10 mouse cellular contexts compared by ENCODE assay signal in the genomic region with DNA sequence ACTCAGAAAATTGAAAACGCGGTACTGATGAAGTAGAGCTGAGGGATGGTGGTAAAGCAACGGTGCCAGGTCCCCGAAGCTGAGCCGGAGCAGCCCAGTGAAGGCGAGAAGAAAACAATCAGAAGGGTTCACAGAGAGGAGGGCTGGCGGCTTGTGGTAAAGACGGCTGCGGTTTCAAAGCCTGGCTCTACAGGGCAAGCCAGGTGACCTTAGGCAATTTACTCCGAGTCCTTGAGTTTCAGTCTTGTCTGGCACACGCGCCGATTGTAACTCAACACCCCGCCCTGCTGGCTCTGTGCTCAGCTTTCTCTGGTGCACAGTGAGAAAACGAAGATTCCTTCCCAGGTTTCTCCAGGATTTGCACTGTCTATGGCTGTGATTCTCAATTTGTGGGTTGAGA. TPM values are rescaled to one million over a fixed set of nuclear protein-coding genes. Genes with fewer than 3 reads are reported as not detected.
DNase-seq lines count a peak whose midpoint lies in the region; ATAC-seq and TF ChIP-seq lines count a peak whose summit lies in the region.
"Had no signal": no experiment of that assay in that cellular context is flagged by ENCODE, and none has a peak within 500 bp of the region (broad histone marks: within the 10 kb centered on the region; RNA-seq: fewer than 3 reads in every experiment).

No protein-coding gene starts in this region.

- DNase-seq in ovary, postnatal 36 days (ENCODE audit: low spot score), result peak; percentile 55
- no peak for DNase-seq in ovary, postnatal 10 days (ENCODE audit: low spot score)
- DNase-seq in embryonic facial prominence, embryonic 11.5 days (ENCODE audit: low spot score), result peak; percentile 82
- DNase-seq in stomach, postnatal 0 days (ENCODE audit: low spot score), result peak; percentile 29
- no peak for DNase-seq in right cerebral cortex, postnatal 4 days
- DNase-seq in left cerebral cortex, adult 18-20 months (ENCODE audit: low spot score in 2 of 2), result no peak
- DNase-seq in cerebellum, postnatal 14 days, result no peak

- no peaks in the 10 kb centered on the region for H3K27me3 ChIP-seq in embryonic facial prominence, embryonic 11.5 days (ENCODE audit: control insufficient read depth, insufficient read depth, low read length)
- H3K27me3 ChIP-seq in kidney, embryonic 16.5 days (ENCODE audit: insufficient read depth, low read length), result no peaks in the 10 kb centered on the region
- H3K27me3 ChIP-seq in stomach, postnatal 0 days (ENCODE audit: control insufficient read depth, insufficient read depth, low read length), result no peaks in the 10 kb centered on the region
- H3K27me3 ChIP-seq: heart, embryonic 15.5 days had no signal

- H3K9me3 ChIP-seq in embryonic facial prominence, embryonic 11.5 days (replicated peaks; ENCODE audit: control insufficient read depth, low read length), result no peaks in the 10 kb centered on the region
- H3K9me3 ChIP-seq in kidney, embryonic 16.5 days (ENCODE audit: low read length), result peaks cover 4% of the 10 kb centered on the region; the same call in 1 of the 2 replicates
- no peaks in the 10 kb centered on the region for H3K9me3 ChIP-seq in stomach, postnatal 0 days (ENCODE audit: control insufficient read depth, low read length)
- H3K9me3 ChIP-seq: heart, embryonic 15.5 days had no signal

- TF ChIP-seq EP300 in stomach, postnatal 0 days (optimal IDR thresholded peaks at IDR 0.05), result no peak

- H3K36me3 ChIP-seq in embryonic facial prominence, embryonic 11.5 days (replicated peaks; ENCODE audit: control insufficient read depth, insufficient read depth, low read depth, low read length), result no peaks in the 10 kb centered on the region
- H3K36me3 ChIP-seq in kidney, embryonic 16.5 days (ENCODE audit: insufficient read depth, low read length), result no peaks in the 10 kb centered on the region
- H3K36me3 ChIP-seq in stomach, postnatal 0 days (ENCODE audit: control insufficient read depth, insufficient read depth, low read length), result no peaks in the 10 kb centered on the region
- H3K36me3 ChIP-seq: heart, embryonic 15.5 days had no signal

- no peak overlapping the region for H3K4me2 ChIP-seq in embryonic facial prominence, embryonic 11.5 days (ENCODE audit: low read depth, low read length)
- H3K4me2 ChIP-seq in kidney, embryonic 16.5 days (replicated peaks; ENCODE audit: low read depth, low read length), result peak overlapping the region; percentile 39
- peak overlapping the region; percentile 49 for H3K4me2 ChIP-seq in stomach, postnatal 0 days (replicated peaks; ENCODE audit: low read depth)
- H3K4me2 ChIP-seq: heart, embryonic 15.5 days had no signal

- peak; percentile 13; the same call in 1 of the 2 replicates for TF ChIP-seq CTCF in stomach, postnatal 0 days (IDR thresholded peaks at IDR 0.05; ENCODE audit: low read depth)

- no peak overlapping the region for H3K9ac ChIP-seq in embryonic facial prominence, embryonic 11.5 days (replicated peaks; ENCODE audit: low read length)
- peak overlapping the region; percentile 12 for H3K9ac ChIP-seq in kidney, embryonic 16.5 days (replicated peaks; ENCODE audit: low read length)
- no peak overlapping the region for H3K9ac ChIP-seq in stomach, postnatal 0 days (ENCODE audit: low read length)
- H3K9ac ChIP-seq: heart, embryonic 15.5 days had no signal

- no peak overlapping the region for H3K4me3 ChIP-seq in embryonic facial prominence, embryonic 11.5 days (ENCODE audit: low read depth, low read length)
- H3K4me3 ChIP-seq in kidney, embryonic 16.5 days (ENCODE audit: low read length), result peak overlapping the region; percentile 22; the same call in 1 of the 2 replicates
- H3K4me3 ChIP-seq in stomach, postnatal 0 days (ENCODE audit: low read depth, low read length), result no peak overlapping the region; the same call in 1 of the 2 replicates
- H3K4me3 ChIP-seq: erythroblast, embryonic 14.5 days; heart, embryonic 15.5 days had no signal

- WGBS in embryonic facial prominence, embryonic 11.5 days, result 31% methylated on average over 15 of the region's 15 CpGs
- WGBS in kidney, embryonic 16.5 days, result 17% methylated on average over 15 of the region's 15 CpGs
- 29% methylated on average over 15 of the region's 15 CpGs for WGBS in stomach, postnatal 0 days

- ATAC-seq in embryonic facial prominence, embryonic 11.5 days (replicated peaks; ENCODE audit: insufficient number of reproducible peaks, low FRiP score, low TSS enrichment, low read depth), result peak; percentile 78; the same call in 1 of the 2 replicates
- peak; percentile 46; the same call in 1 of the 2 replicates for ATAC-seq in kidney, embryonic 16.5 days (ENCODE audit: low FRiP score, low TSS enrichment)
- no peak for ATAC-seq in stomach, postnatal 0 days (ENCODE audit: low FRiP score, low TSS enrichment)

- H3K4me1 ChIP-seq in embryonic facial prominence, embryonic 11.5 days (ENCODE audit: control insufficient read depth, insufficient read depth, low read length), result no peaks in the 10 kb centered on the region
- 0 out of 2 replicates have a peak, but pooled peaks cover 9% of the 10 kb centered on the region for H3K4me1 ChIP-seq in kidney, embryonic 16.5 days (ENCODE audit: insufficient read depth, low read length)
- H3K4me1 ChIP-seq in stomach, postnatal 0 days (replicated peaks; ENCODE audit: control insufficient read depth, insufficient read depth), result no peaks in the 10 kb centered on the region

- no peak overlapping the region for H3K27ac ChIP-seq in embryonic facial prominence, embryonic 11.5 days (replicated peaks; ENCODE audit: low read depth, low read length)
- no peak overlapping the region for H3K27ac ChIP-seq in kidney, embryonic 16.5 days (ENCODE audit: low read length)
- H3K27ac ChIP-seq in stomach, postnatal 0 days (replicated peaks), result no peak overlapping the region
- H3K27ac ChIP-seq: heart, embryonic 15.5 days had no signal

RNA-seq across cellular contexts. Expression of a gene that starts 22.3 kb away (rescaled TPM):
- polyA plus RNA-seq in embryonic facial prominence, embryonic 11.5 days (2014; fragmentation: Nextera tagmentation; extraction: Ambion mirVana), result 0.21 and 0.76 TPM in 2 replicates
- 0.99 and 1.3 TPM in 2 replicates for polyA plus RNA-seq in kidney, embryonic 16.5 days (2015; fragmentation: Nextera tagmentation; extraction: Ambion mirVana)
- polyA plus RNA-seq in stomach, postnatal 0 days (2015; fragmentation: Nextera tagmentation; extraction: Ambion mirVana), result 3.0 and 4.9 TPM in 2 replicates
- total RNA-seq in left cerebral cortex, adult 18-20 months (2021), result 10 to 100 TPM; 20.7 to 25.6 TPM
- polyA plus RNA-seq: erythroblast, embryonic 14.5 days had no signal

RNA-seq across cellular contexts. Expression of a gene that starts 22.4 kb away (rescaled TPM):
- polyA plus RNA-seq in embryonic facial prominence, embryonic 11.5 days (2014; fragmentation: Nextera tagmentation; extraction: Ambion mirVana), result 15.5 and 18.4 TPM in 2 replicates
- polyA plus RNA-seq in kidney, embryonic 16.5 days (2015; fragmentation: Nextera tagmentation; extraction: Ambion mirVana), result 22.6 and 28.3 TPM in 2 replicates
- 12.6 and 14.3 TPM in 2 replicates for polyA plus RNA-seq in stomach, postnatal 0 days (2015; fragmentation: Nextera tagmentation; extraction: Ambion mirVana)
- total RNA-seq in left cerebral cortex, adult 18-20 months (2021), result 10 to 100 TPM; 60.3 to 61.9 TPM

Comparison
In these comparisons a context has a peak if more than half of its experiments do, and no peak if none do; other contexts are left out.
1. DNase-seq: peak in ovary, postnatal 36 days (single experiment), embryonic facial prominence, embryonic 11.5 days (single experiment) and stomach, postnatal 0 days (single experiment); none in ovary, postnatal 10 days (single experiment), right cerebral cortex, postnatal 4 days (single experiment), left cerebral cortex, adult 18-20 months (0 of 2) and cerebellum, postnatal 14 days (0 of 2).